Mouse (Mus musculus) granulocyte monocyte progenitor cell, adult 5-6 weeks (primary cell): ENCODE results near the gene Fam76b. TPM values are rescaled to one million over a fixed set of nuclear protein-coding genes. Genes with fewer than 3 reads are reported as not detected.

Source experiments
- total RNA-seq, 2 experiments: library from RNA; stranded (forward) in 1 of 2; stranded (reverse) in 1 of 2; fragments of 200-712, 200-1000 nt in 1 of 2; fragments of >200 nt in 1 of 2; fragmentation: Nextera tagmentation in 1 of 2; gene quantifications; 2 replicates each; pipeline ENCODE4 v1.2.3; 2014 to 2017

Fam76b gene
- total RNA-seq, 2 experiments from 2014 or later: 43.6 to 59.8 TPM

Other genes starting within 250 kb of the Fam76b start
- 33.7 and 42.9 TPM in 2 replicates for gene Mtmr2, start 79.3 kb upstream of the Fam76b start, total RNA-seq (2014; fragmentation: Nextera tagmentation)
- 52.8 and 58.0 TPM in 2 replicates for gene Mtmr2, start 79.3 kb upstream of the Fam76b start, total RNA-seq (2017)
- 45.5 and 51.4 TPM in 2 replicates for gene Cep57, start 609 bp upstream of the Fam76b start, total RNA-seq (2014; fragmentation: Nextera tagmentation)
- 82.0 and 83.2 TPM in 2 replicates for gene Cep57, start 609 bp upstream of the Fam76b start, total RNA-seq (2017)